Mouse (Mus musculus) skeletal muscle tissue, adult 2 months (tissue): ENCODE results near the gene Lrrc14b.

ENCODE experiments used
- DNase-seq: peaks from one replicate; pipeline ENCODE4 v3.0.0-alpha.2; 2012; ENCODE audit warnings: low read depth, low spot score

The Lrrc14b gene

GRCm38 (mm10) chr13:74363859-74364235, at the start of gene Lrrc14b:
Gene Lrrc14b (minus strand): TSS chr13:74364005.
- peak; percentile 95 for DNase-seq

GRCm38 (mm10) chr13:74399298-74399839, 35.6 kb upstream of the Lrrc14b start, which contains the start of gene Ftl1-ps1:
Gene Ftl1-ps1 (plus strand): TSS chr13:74399694.
- no peak for DNase-seq

GRCm38 (mm10) chr13:74391156-74391555, 27.4 kb upstream of the Lrrc14b start:
- no peak for DNase-seq

- DNase-seq, result peak; percentile 57
These were observed 26.7 kb upstream of the Lrrc14b start, which contains the start of gene Zfp72 for GRCm38 (mm10) chr13:74390371-74390990. Gene Zfp72 (minus strand): TSS chr13:74390836.

- DNase-seq, result no peak
These were observed 25.9 kb upstream of the Lrrc14b start for GRCm38 (mm10) chr13:74389730-74390129.

GRCm38 (mm10) chr13:74382289-74382688, 18.5 kb upstream of the Lrrc14b start:
- no peak for DNase-seq

GRCm38 (mm10) chr13:74381533-74382276, 17.9 kb upstream of the Lrrc14b start:
- no peak for DNase-seq

GRCm38 (mm10) chr13:74363176-74363858, 488 bp downstream of the Lrrc14b start:
- peak; percentile 52 for DNase-seq

GRCm38 (mm10) chr13:74362218-74362617, 1.6 kb downstream of the Lrrc14b start:
- DNase-seq, result no peak

- DNase-seq, result no peak
These were observed 7.3 kb downstream of the Lrrc14b start for GRCm38 (mm10) chr13:74356491-74356890.

GRCm38 (mm10) chr13:74350435-74350906, 13.3 kb downstream of the Lrrc14b start:
- no peak for DNase-seq

- DNase-seq, result peak; percentile 97
These were observed 14.0 kb downstream of the Lrrc14b start, which contains the start of the genes Sdha and Ccdc127 for GRCm38 (mm10) chr13:74349566-74350434. Gene Sdha (minus strand): TSS chr13:74350280. Gene Ccdc127 (plus strand): TSS chr13:74350309.

- no peak for DNase-seq
These were observed 22.8 kb downstream of the Lrrc14b start for GRCm38 (mm10) chr13:74341036-74341435.

GRCm38 (mm10) chr13:74329321-74329720, 34.5 kb downstream of the Lrrc14b start:
- DNase-seq, result no peak

- peak; percentile 95 for DNase-seq
These were observed 46.5 kb downstream of the Lrrc14b start, which contains the start of gene Pdcd6 for GRCm38 (mm10) chr13:74317170-74317849. Gene Pdcd6 (minus strand): TSS chr13:74317580.

GRCm38 (mm10) chr13:74316789-74317169, 47.0 kb downstream of the Lrrc14b start:
- DNase-seq, result no peak

GRCm38 (mm10) chr13:74316386-74316785, 47.4 kb downstream of the Lrrc14b start:
- no peak for DNase-seq

GRCm38 (mm10) chr13:74314616-74315015, 49.2 kb downstream of the Lrrc14b start:
- no peak for DNase-seq
